Mouse (Mus musculus): ENCODE results near the gene Pde6d. TPM values are rescaled to one million over a fixed set of nuclear protein-coding genes. Genes with fewer than 3 reads are reported as not detected.

The Pde6d gene
- total RNA-seq, 2 experiments from 2014 or later, result 41.7 to 44.1 TPM

- DNase-seq, result no peak
- intact Hi-C loops (cut with DNase I), result no loop called here
Observed at GRCm38 (mm10) chr1:86506420-86506819, 76.0 kb downstream of the Pde6d start.

GRCm38 (mm10) chr1:86505461-86505860 lies 77.0 kb downstream of the Pde6d start:
- intact Hi-C loops (cut with DNase I), result no loop called here
- DNase-seq, result peak in 1 of 2 experiments; percentile 58

- peak in 1 of 2 experiments; percentile 54 for DNase-seq
- intact Hi-C loops (cut with DNase I), result loop anchor here (5.0 kb wide), 1 partner anchor 77 kb away; the partner anchor contains the start of genes Cops7b and Pde6d
Observed at GRCm38 (mm10) chr1:86504697-86505421, 77.6 kb downstream of the Pde6d start.

GRCm38 (mm10) chr1:86503906-86504696 lies 78.3 kb downstream of the Pde6d start:
- DNase-seq, result peak; percentile 90 to 96
- intact Hi-C loops (cut with DNase I), result loop anchor here (5.0 kb wide), 1 partner anchor 78 kb away; the partner anchor contains the start of genes Cops7b and Pde6d

GRCm38 (mm10) chr1:86503165-86503747 lies 79.2 kb downstream of the Pde6d start:
- DNase-seq, result peak in 1 of 2 experiments; percentile 41
- intact Hi-C loops (cut with DNase I), result loop anchor here (5.0 kb wide), 1 partner anchor 79 kb away; the partner anchor contains the start of genes Cops7b and Pde6d

GRCm38 (mm10) chr1:86502221-86503048 lies 80.0 kb downstream of the Pde6d start:
- intact Hi-C loops (cut with DNase I), result loop anchor here (5.0 kb wide), 1 partner anchor 80 kb away; the partner anchor contains the start of genes Cops7b and Pde6d
- DNase-seq, result no peak

GRCm38 (mm10) chr1:86501559-86501958 lies 80.9 kb downstream of the Pde6d start:
- intact Hi-C loops (cut with DNase I), result loop anchor here (1.0 to 5.0 kb wide), 4 partner anchors 27 to 81 kb away; partner anchors contain the start of genes Cops7b and Pde6d
- peak; percentile 96 to 98 for DNase-seq

GRCm38 (mm10) chr1:86501114-86501532 lies 81.3 kb downstream of the Pde6d start:
- DNase-seq, result peak; percentile 72 to 74
- intact Hi-C loops (cut with DNase I), result loop anchor here (1.0 to 5.0 kb wide), 4 partner anchors 27 to 81 kb away; partner anchors contain the start of genes Cops7b and Pde6d

GRCm38 (mm10) chr1:86500681-86501080 lies 81.7 kb downstream of the Pde6d start:
- DNase-seq, result no peak
- intact Hi-C loops (cut with DNase I), result loop anchor here (1.0 to 5.0 kb wide), 5 partner anchors 28 to 82 kb away; partner anchors contain the start of genes Cops7b and Pde6d

- DNase-seq, result peak; percentile 76 to 82
- intact Hi-C loops (cut with DNase I), result loop anchor here (1.0 to 5.0 kb wide), 2 partner anchors 60 to 82 kb away; partner anchors contain the start of genes Cops7b and Pde6d
Observed at GRCm38 (mm10) chr1:86499903-86500302, 82.5 kb downstream of the Pde6d start.

- intact Hi-C loops (cut with DNase I), result no loop called here
- peak in 1 of 2 experiments; percentile 37 for DNase-seq
Observed at GRCm38 (mm10) chr1:86498611-86499010, 83.8 kb downstream of the Pde6d start.

- intact Hi-C loops (cut with DNase I), result no loop called here
- no peak for DNase-seq
Observed at GRCm38 (mm10) chr1:86497986-86498385, 84.4 kb downstream of the Pde6d start.

GRCm38 (mm10) chr1:86497361-86497760 lies 85.1 kb downstream of the Pde6d start:
- intact Hi-C loops (cut with DNase I), result no loop called here
- no peak for DNase-seq

- intact Hi-C loops (cut with DNase I), result no loop called here
- no peak for DNase-seq
Observed at GRCm38 (mm10) chr1:86496340-86496739, 86.1 kb downstream of the Pde6d start.

GRCm38 (mm10) chr1:86493783-86494182 lies 88.6 kb downstream of the Pde6d start:
- DNase-seq, result no peak
- intact Hi-C loops (cut with DNase I), result no loop called here
